Mouse (Mus musculus): Measurements from ENCODE around the gene Mylk. TPM values are rescaled to one million over a fixed set of nuclear protein-coding genes. Genes with fewer than 3 reads are reported as not detected.

The Mylk gene
- polyA plus RNA-seq, 1 experiment: 0.23 TPM

DNA sequence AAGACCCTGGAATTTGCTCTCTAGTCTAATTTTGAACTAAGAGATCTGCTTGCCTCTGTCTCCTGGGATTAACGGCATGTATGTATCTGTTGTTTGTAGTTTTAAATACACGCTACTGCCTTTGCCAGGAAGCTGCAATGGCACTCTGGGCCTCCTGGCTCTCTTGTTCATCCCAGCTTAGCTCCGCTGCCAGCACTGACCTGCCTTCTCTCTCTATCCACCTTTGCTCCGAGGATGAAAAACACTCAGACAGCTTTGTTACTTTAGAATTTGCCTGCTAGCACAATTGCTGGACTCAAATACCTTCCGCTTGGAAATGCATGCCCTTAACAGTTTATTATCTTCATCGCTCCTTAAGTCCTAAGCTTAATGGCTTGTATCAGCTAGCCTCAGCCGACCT is 296.0 kb downstream of the Mylk start:
- Histone ChIP-seq H3K79me2 (ENCODE audit: control insufficient read depth, insufficient read depth) (no peaks in the 10 kb centered on the region), H3ac (ENCODE audit: control insufficient read depth, insufficient read length, low read depth) (no peak overlapping the region)

GRCm38 (mm10) chr16:35046081-35046775 is 301.2 kb downstream of the Mylk start:
- Histone ChIP-seq H3K27me3 (ENCODE audit: control insufficient read depth, insufficient read depth, insufficient read length) (no peaks in the 10 kb centered on the region), H3K79me2 (ENCODE audit: control insufficient read depth, insufficient read depth) (no peaks in the 10 kb centered on the region), H3K36me3 (ENCODE audit: control insufficient read depth, insufficient read depth) (peaks cover 26% of the 10 kb centered on the region), H3K4me3 (ENCODE audit: insufficient read depth, poor library complexity, severe bottlenecking) (no peak overlapping the region), H3K79me3 (ENCODE audit: low read depth) (no peaks in the 10 kb centered on the region), H3ac (ENCODE audit: control insufficient read depth, insufficient read length, low read depth) (no peak overlapping the region)
- TF ChIP-seq MAX (IDR thresholded peaks at IDR 0.05) (no peak), CTCF (IDR thresholded peaks at IDR 0.05; ENCODE audit: control insufficient read depth, insufficient read depth, insufficient read length) (no peak), CEBPB (IDR thresholded peaks at IDR 0.05; ENCODE audit: low read depth) (no peak), MYOG (IDR thresholded peaks at IDR 0.05; ENCODE audit: control insufficient read depth, extremely low read depth, insufficient read length) (no peak), USF1 (IDR thresholded peaks at IDR 0.05; ENCODE audit: low read depth) (no peak), FOSL1 (IDR thresholded peaks at IDR 0.05; ENCODE audit: insufficient read depth, low read length, poor library complexity, severe bottlenecking) (no peak), MYOD1 (IDR thresholded peaks at IDR 0.05; ENCODE audit: control insufficient read depth, insufficient read length, low read depth) (no peak)

More for the DNA sequence above, 296.0 kb downstream of the Mylk start:
- Histone ChIP-seq H3K27me3 (ENCODE audit: control insufficient read depth, insufficient read depth, insufficient read length) (no peaks in the 10 kb centered on the region), H3K36me3 (ENCODE audit: control insufficient read depth, insufficient read depth) (peaks cover 26% of the 10 kb centered on the region), H3K4me3 (ENCODE audit: insufficient read depth, poor library complexity, severe bottlenecking) (no peak overlapping the region), H3K79me3 (ENCODE audit: low read depth) (no peaks in the 10 kb centered on the region)
- no peak for TF ChIP-seq FOSL1 (IDR thresholded peaks at IDR 0.05; ENCODE audit: insufficient read depth, low read length, poor library complexity, severe bottlenecking)
- no peak for TF ChIP-seq MYOD1 (IDR thresholded peaks at IDR 0.05; ENCODE audit: control insufficient read depth, insufficient read length, low read depth)
- TF ChIP-seq CTCF (IDR thresholded peaks at IDR 0.05; ENCODE audit: control insufficient read depth, insufficient read depth, insufficient read length): no peak
- no peak for TF ChIP-seq CEBPB (IDR thresholded peaks at IDR 0.05; ENCODE audit: low read depth)
- TF ChIP-seq MAX (IDR thresholded peaks at IDR 0.05): no peak
- no peak for TF ChIP-seq USF1 (IDR thresholded peaks at IDR 0.05; ENCODE audit: low read depth)
- no peak for TF ChIP-seq MYOG (IDR thresholded peaks at IDR 0.05; ENCODE audit: control insufficient read depth, extremely low read depth, insufficient read length)

DNA sequence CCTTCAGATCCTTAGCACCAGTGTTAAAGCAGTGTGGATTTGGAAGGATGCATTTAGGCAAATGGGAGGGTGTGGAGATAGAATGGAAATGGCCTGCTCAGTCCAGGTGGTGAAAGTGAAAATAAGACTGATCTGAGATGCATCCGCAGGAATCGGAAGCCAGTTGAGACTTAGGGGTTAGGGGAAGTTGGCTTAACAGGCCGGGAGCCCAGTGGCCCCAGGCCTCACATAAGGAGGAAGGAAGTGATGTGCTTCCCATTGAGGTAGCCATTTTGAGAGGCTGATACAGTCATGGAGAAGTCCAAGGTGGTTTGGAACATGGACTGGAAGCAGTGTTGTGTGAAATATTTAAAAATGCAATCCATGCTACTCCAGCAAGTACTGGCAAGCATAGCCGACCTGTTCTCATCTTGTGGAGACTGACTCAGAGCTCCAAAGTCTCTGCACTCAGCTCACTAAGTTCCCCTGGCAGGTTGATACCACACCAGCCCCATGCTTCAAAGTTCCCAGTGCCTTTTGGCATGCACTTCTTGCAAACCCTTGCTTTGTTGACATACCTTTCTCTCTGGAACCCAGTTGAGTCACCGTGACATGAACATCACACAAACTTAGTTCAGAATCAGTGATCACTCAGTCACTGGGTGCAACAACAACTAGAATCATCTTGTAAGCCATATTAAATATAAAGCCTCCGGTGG is 302.4 kb downstream of the Mylk start:
- H3K4me3 ChIP-seq (ENCODE audit: insufficient read depth, poor library complexity, severe bottlenecking): no peak overlapping the region
- no peaks in the 10 kb centered on the region for H3K79me2 ChIP-seq (ENCODE audit: control insufficient read depth, insufficient read depth)
- TF ChIP-seq CEBPB (IDR thresholded peaks at IDR 0.05; ENCODE audit: low read depth): no peak
- TF ChIP-seq USF1 (IDR thresholded peaks at IDR 0.05; ENCODE audit: low read depth): no peak
- TF ChIP-seq MYOD1 (IDR thresholded peaks at IDR 0.05; ENCODE audit: control insufficient read depth, insufficient read length, low read depth): no peak
- no peak for TF ChIP-seq MAX (IDR thresholded peaks at IDR 0.05)
- no peak for TF ChIP-seq CTCF (IDR thresholded peaks at IDR 0.05; ENCODE audit: control insufficient read depth, insufficient read depth, insufficient read length)
- TF ChIP-seq FOSL1 (IDR thresholded peaks at IDR 0.05; ENCODE audit: insufficient read depth, low read length, poor library complexity, severe bottlenecking): no peak
- no peak for TF ChIP-seq MYOG (IDR thresholded peaks at IDR 0.05; ENCODE audit: control insufficient read depth, extremely low read depth, insufficient read length)
- no peaks in the 10 kb centered on the region for H3K79me3 ChIP-seq (ENCODE audit: low read depth)
- H3ac ChIP-seq (ENCODE audit: control insufficient read depth, insufficient read length, low read depth): no peak overlapping the region
- H3K27me3 ChIP-seq (ENCODE audit: control insufficient read depth, insufficient read depth, insufficient read length): no peaks in the 10 kb centered on the region
- H3K36me3 ChIP-seq (ENCODE audit: control insufficient read depth, insufficient read depth): peaks cover 18% of the 10 kb centered on the region

- Histone ChIP-seq H3K36me3 (ENCODE audit: control insufficient read depth, insufficient read depth) (peaks cover 4% of the 10 kb centered on the region), H3K79me3 (ENCODE audit: low read depth) (no peaks in the 10 kb centered on the region), H3K79me2 (ENCODE audit: control insufficient read depth, insufficient read depth) (no peaks in the 10 kb centered on the region), H3K27me3 (ENCODE audit: control insufficient read depth, insufficient read depth, insufficient read length) (no peaks in the 10 kb centered on the region), H3K4me3 (ENCODE audit: insufficient read depth, poor library complexity, severe bottlenecking) (no peak overlapping the region), H3ac (ENCODE audit: control insufficient read depth, insufficient read length, low read depth) (no peak overlapping the region)
- no peak for TF ChIP-seq FOSL1 (IDR thresholded peaks at IDR 0.05; ENCODE audit: insufficient read depth, low read length, poor library complexity, severe bottlenecking)
- TF ChIP-seq CTCF (IDR thresholded peaks at IDR 0.05; ENCODE audit: control insufficient read depth, insufficient read depth, insufficient read length): no peak
- no peak for TF ChIP-seq USF1 (IDR thresholded peaks at IDR 0.05; ENCODE audit: low read depth)
- no peak for TF ChIP-seq MAX (IDR thresholded peaks at IDR 0.05)
- no peak for TF ChIP-seq CEBPB (IDR thresholded peaks at IDR 0.05; ENCODE audit: low read depth)
- no peak for TF ChIP-seq MYOD1 (IDR thresholded peaks at IDR 0.05; ENCODE audit: control insufficient read depth, insufficient read length, low read depth)
- no peak for TF ChIP-seq MYOG (IDR thresholded peaks at IDR 0.05; ENCODE audit: control insufficient read depth, extremely low read depth, insufficient read length)
Observed at GRCm38 (mm10) chr16:35051066-35051465, 306.1 kb downstream of the Mylk start.

Other genes starting within 250 kb of the Mylk start
- gene Kalrn, start 171.7 kb upstream of the Mylk start, polyA plus RNA-seq (2012; fragmentation: generic; extraction: Trizol): 8.6 TPM
- gene Ropn1, start 95.3 kb upstream of the Mylk start, polyA plus RNA-seq (2012; fragmentation: generic; extraction: Trizol): not detected
- 2.1 TPM for gene Ccdc14, start 54.6 kb upstream of the Mylk start, polyA plus RNA-seq (2012; fragmentation: generic; extraction: Trizol)